Mouse (Mus musculus): ENCODE measurements at regions not wholly inside any gene's neighbourhood (a gene's known extent, or its start where the extent isn't known, plus 50 kb on each side); places are given as distances from the start of the nearest gene placed in this dataset.
A peak's percentile ranks its signal among the peaks of the same experiment; 100 is the strongest.
"Not testable (repeated sequence)": the region's sequence is repeated elsewhere in the genome, so short reads cannot be mapped to it uniquely, and the experiment has no call there.

DNA sequence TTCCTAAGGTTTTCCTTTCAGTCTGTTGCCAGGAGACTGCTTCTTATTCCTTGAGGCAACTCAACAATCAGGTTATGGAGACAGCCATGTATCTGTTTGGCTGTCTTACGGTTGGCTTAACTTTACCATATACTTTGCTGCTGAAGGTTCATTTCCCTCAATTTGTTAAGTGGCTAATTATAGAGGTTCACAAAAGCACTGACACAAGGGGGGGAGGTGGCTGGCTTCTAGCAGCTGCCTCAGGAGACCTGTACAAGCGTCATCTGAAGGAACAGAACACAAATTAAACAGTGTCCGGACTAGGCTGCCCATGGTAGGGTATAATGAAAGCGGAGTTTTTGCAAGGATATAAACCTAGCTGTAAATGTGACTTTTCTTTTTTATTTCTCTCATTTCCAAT, 305.0 kb upstream of the Rnf219 start:
- no peak for DNase-seq (ENCODE audit: low spot score)

DNA sequence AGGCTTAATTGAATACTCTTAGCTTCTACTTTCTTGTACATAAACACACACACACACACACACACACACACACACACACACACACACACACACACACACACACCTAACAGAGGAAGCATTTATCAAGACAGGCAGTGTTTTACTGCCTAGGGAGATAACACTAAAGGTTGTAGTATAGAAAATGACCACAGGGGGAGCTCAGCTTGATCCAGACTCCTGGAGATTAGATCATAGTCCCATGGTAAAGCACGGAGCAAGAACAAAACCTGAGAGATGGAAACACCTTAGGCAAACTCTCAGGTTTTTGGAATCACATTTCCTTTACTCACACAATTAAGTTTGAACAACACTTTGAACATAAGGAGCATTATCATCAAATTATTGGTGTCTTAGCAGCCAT, 302.5 kb upstream of the Rnf219 start:
- peak; percentile 27 for DNase-seq (ENCODE audit: low spot score)

DNA sequence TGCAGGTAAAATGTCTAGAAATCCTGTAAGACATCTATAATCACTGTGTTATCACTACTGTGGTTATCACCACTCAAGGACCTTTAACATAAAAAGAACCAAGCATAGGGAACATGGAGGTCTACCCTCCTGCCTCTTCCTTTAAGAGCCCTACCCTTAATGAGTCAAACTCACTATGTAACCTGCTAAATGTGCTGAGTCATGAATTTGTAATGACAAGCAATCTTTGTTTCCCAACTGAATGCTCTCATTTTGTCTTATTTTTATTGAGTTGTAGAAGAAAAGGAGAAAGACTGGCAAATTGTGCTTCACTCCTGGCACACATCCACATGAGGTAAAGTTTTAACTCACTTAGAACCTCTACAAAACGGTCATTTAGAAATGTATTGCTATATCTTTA, 301.8 kb upstream of the Rnf219 start:
- DNase-seq (ENCODE audit: low spot score): no peak

DNA sequence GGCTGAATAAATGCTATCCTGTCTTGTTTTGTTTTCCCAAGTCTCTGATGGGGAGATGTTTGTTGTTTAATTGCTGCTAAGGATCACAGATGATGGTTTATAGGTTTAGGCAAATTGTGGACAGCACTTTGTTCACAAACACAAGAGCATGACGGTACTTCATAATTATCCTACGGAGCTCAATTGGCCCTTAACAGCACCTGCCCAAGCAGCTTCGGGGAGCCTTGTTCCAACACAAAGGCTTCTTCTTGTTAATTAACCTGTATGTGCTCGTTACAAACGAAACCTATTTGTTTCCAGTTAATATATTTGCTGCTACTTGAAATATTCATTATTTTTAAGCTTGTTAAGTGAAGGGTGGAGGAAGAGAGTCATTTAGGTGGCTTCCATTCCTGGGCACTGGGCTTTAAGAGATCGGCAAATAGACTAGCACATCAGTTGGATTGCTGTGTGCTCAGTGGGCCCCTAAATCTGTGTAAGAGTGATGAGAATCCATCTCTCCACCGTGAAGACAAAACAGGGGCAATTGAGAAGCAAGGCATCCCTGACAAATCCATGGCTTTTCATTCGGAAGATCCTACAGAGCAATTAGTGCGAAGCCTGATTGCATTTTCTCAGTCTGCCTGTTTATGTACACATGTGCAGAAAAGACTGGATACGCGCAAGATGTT, 299.6 kb upstream of the Rnf219 start:
- no peak for DNase-seq (ENCODE audit: low spot score)

DNA sequence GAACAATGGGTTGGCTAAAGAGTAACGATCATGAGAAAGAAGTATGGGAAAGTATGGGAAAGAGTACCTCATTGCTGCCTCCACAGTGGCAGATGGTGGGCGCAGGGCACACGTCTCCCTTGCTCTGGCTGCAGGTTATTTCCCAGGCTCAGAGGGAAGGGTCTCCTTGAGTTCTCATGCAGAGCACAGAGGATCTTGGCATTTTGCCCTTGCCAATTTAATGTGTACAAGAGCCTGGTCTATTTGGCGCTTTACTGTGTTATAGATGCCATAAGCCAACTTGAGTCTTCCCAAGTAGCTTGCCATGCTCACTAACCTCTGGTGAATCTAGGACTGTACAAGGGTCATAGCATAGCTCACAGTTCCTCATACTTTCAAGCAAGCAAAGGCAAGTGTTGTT, 296.7 kb upstream of the Rnf219 start:
- no peak for DNase-seq (ENCODE audit: low spot score)

DNA sequence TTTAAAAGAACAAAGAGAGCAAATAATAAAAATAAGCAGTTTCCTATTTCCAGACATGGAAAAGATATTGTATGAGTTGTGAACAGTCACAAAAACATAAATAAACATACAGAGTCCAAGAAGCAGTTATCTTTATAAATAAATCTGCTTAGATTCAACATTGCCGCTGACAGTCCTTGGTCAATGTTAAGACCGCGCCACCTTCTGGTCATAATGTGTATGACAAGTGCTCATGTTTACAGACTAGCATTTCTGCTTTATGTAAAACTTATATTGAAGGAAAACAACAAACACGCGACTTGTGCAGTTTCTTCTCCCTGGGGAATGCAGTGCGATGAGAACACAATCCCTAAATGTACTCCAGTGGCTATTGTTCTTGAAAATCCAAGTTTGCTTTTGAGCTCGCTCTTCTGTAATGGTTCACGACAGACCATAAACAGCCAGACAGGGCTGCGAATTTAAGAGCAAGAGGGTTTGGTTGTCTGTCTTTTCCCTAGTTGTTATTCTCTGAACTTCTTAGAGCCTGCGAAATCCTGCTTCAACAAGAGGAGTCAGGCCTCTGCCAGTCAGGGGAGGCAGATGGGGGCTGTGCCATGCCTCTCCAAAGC, 291.6 kb upstream of the Rnf219 start:
- peak; percentile 94 for DNase-seq (ENCODE audit: low spot score)

DNA sequence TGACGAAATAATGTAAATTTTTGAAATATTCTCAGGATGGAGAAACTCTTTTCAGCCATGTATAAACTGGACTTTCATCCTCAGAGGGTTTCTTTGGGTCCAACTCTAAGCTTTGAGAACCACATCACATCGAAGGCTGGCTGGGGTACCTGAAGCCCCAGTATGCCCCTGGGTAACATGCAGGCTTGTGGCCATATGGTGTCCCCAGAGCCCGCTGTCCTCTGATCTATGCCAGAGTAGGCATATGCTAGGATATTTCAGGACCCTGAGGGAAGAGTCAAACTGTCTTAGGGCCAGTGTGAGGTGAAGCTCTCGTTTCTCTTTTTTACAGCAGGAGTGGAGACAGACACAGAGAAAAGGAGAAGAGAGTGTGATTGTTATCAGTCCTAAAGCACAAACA, 289.6 kb upstream of the Rnf219 start:
- DNase-seq (ENCODE audit: low spot score): no peak

DNA sequence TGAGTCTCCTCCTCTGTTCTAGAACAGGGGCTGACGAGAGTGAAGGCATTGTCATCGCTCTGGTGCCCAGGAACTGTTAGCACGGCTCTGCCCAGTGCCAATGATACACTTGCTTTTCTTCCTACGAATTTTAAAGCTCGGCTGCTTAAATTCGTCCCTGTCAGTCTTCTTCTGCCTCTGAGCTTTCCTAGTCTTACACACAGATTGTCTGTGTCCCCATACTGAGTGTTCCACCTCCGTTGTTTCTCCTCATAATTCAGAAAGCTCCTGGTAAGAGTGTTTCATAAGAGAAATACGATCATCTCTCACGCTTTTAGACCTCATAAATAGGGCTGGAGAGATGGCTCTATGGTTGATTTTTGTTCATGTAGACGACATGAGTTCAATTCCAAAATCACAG, 282.9 kb upstream of the Rnf219 start:
- no peak for DNase-seq (ENCODE audit: low spot score)

DNA sequence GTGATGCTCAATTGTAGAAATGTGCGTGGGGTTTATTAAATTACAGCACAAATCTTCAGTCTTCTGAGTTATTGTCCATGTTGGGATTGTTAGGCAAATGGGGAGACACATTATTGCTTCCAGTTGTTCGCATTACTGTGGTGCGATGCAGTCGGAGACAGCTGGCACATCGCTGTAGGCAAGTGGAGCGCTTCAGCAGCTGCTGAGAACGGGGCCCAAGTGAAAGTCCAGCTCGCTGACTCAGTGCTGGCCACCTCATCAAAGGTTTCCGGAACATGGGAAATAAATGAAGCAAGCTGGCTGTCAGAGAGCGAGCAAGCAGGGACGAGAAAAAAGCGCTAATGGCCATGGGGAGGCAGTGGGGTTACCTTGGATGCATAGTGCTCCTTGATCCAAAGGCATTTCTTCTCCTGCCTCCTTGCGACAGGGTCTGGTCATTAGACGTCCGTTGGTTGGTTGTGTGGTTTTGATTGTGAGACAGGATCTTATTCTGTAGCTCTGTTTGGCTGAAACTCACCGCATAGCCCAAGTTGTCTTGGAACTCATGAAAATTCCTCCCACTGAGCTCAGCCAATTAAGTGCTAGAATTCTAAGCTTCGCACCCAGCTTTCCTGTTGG, 274.0 kb upstream of the Rnf219 start:
- DNase-seq (ENCODE audit: low spot score): peak; percentile 52

DNA sequence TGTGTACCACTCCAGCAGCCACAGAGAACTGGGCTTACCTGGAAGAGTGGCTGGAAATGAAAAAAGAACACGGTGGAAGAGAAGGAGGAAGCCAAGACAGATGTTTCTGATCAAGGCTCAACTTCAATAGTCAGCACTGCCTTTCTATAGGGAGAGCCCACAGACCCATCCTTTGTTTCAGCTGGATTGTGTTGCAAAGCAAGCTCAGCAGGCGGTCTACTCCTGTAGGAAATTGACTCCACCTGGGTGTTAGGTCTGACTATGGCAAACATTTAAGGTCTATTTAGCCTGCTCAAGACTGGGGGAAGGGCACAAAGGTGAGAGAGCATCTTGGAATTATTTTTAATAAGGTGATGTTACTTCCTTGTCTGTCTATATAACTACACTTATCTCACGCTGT, 266.9 kb upstream of the Rnf219 start:
- peak; percentile 28 for DNase-seq (ENCODE audit: low spot score)

DNA sequence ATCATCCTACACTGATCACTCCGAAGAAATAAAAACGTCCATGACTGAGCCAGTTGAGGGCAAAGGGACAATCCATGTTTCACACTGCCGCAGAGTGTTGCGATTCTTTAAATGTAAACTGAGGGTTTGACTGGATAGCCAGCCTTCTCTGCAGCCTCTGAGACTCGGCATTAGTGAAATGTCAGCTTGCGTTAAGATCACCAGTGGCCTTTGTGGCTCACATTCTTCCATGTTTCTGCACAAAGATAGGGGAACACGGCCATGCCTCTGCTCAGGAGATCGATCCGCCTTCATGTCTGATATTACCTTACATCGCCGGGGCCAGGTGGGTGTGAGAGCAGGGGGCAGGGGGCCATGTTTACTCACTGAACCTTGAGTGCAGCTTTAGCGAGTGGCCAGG, 262.6 kb upstream of the Rnf219 start:
- DNase-seq (ENCODE audit: low spot score): peak; percentile 14

DNA sequence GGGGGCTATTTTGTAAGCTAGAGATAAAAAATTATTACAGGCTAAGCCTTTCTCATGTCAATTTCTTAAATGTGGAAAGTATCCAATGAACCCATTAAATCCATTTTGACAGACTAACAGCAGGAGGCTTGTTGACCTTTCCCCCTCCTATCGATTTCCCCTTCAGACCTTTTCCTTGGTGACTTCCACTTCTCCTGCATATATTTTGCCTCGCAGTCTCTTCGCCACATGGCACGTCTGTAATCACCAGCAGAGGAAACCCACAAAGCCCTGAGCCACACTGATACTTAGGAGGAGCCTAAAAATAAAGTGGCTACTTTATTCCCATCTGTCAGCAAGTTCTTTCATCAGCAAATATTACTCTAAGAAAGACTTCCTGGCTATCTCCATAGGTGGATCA, 247.5 kb upstream of the Rnf219 start:
- peak; percentile 10 for DNase-seq (ENCODE audit: low spot score)

DNA sequence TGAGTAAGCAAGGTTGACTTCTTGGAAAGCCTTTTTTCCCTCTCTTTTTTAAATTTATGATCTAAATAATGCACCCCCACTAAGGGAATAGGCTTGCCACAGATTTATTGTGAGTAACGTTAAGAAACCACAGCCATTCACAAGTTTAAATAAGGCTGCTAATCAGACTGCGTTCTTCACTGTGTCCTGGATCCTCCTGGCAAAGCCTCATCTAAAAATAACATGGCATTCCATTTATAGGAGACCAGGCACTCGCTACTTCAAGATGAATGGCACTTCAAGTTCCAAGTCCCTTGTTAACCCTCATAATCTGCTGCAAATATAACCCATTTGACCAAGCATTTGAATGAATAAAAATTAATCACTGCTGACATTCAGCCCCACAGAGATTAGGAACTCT, 211.8 kb upstream of the Rnf219 start:
- DNase-seq (ENCODE audit: low spot score): no peak

DNA sequence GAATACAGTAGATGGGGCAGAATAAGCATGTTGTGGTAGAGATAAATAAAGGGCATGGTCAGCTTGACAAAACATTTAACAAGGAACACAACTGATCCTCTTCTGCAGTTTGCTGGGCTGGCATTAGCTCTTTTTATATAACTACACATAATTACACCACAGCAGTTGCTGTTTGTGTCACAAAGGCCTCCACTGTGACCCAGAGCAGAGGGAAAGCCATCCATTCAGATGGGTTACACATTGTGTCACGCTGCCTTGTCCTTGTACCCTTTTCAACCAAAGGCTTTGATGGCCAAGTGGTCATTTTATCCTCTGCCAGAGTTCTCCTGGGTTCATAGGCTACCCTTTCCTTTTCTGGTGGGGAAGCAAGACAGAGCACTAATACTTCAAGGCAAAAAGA, 209.6 kb upstream of the Rnf219 start:
- DNase-seq (ENCODE audit: low spot score): peak; percentile 11

DNA sequence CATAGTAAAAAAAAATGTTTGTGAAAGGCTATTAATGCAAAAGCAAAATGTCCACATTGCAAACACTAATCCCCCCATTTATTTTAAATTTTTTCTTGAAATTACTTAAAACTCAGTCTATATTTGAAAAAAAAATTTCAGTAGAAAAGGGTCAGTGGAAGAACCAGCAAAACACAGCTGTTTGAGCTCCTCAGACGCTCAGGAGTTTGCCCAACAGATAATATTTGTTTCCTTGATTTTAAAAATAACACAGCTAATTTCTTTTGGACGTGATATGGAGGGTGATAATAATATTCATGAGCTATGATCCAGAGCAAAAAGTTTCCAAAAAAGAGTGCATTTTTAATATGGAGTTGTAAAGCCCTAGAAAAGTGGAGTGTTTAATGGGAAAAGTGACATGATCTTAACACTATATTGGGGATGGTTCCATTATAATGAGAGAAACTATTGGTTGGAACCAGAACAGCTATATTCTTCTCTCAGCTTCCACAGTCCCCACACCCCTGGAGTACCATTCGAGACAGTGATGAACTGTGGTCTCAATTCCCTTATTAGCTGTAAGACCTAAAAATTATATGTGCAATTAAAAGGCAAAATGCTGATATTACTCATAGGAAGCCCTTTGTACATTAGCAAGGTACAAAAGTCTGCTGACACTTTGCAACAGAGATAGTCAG, 209.0 kb upstream of the Rnf219 start:
- DNase-seq (ENCODE audit: low spot score): no peak

DNA sequence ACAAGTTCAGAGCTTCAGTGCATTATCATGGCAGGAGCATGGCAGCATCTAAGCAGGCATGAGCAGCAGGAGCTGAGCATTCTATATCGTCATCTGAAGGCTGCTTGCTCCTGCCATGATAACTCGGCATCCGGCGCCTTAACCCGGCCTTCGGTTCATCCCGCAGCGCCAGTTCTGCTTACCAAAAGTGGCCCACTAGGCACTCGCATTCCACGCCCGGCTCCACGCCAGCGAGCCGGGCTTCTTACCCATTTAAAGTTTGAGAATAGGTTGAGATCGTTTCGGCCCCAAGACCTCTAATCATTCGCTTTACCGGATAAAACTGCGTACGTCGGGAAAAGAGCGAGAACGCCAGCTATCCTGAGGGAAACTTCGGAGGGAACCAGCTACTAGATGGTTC, 193.2 kb upstream of the Rnf219 start:
- not testable (repeated sequence) for DNase-seq (ENCODE audit: low spot score)

DNA sequence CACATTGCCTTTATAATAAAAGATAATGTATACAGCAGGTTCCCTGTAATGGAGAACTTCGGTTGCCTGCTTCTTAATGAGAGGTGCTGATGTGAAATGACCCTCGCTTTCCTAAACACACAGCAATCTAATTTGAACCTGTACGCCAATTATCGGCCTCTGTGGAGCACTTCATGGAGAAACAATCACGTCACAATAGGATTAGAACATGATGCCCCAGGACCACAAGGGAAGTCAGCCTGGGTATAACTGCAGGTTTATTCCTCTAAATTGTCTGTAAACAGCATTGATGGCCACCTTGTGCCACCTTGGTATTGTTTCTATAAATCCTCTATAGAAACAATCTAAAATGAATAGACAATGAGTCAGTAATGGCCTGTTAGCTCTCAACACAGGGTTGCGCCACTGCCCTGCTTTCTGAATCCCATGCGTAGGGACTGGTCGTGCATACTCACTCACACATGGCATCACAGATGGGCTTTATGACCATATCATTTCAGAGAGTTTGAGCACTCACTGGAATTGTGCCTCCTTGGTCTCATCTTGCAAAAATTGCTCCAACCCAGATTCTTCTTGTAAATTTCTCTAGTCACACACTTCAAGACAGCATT, 179.9 kb upstream of the Rnf219 start:
- DNase-seq (ENCODE audit: low spot score): no peak

DNA sequence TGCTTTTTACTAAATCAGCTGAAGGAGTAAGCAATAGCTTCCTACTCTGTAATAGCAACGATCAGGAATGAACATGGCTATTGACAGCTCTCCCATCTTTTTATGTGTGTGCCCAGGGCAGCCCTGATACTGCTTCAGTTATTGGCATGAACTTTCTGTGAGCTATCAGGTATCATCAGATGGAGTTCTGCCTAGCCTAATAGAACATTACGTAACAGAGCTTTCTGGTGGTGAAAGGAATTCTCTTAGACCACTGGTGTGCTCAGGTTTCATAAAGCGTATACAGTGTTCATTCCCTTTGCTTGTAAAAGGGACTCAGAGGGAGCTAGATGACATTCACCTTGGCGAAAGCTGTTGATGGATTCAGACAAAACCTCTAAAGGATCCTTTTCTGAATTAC, 176.5 kb upstream of the Rnf219 start:
- no peak for DNase-seq (ENCODE audit: low spot score)

DNA sequence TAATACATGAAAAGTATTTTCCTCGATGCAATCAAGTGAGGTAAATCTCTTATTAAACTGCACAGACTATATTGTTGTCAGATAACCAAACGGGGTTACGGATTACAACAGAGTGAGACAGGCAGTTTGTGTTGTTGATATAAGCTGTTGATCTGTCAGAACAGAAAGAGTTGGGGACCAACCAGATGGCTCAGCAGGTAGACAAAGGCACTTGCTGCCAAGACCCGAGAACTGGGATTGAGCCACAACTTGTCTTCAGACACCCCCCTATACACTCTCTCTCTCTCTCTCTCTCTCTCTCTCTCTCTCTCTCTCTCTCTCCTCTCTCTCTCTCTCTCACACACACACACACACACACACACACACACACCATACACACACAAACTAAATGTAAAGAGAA, 172.7 kb upstream of the Rnf219 start:
- DNase-seq (ENCODE audit: low spot score): no peak

DNA sequence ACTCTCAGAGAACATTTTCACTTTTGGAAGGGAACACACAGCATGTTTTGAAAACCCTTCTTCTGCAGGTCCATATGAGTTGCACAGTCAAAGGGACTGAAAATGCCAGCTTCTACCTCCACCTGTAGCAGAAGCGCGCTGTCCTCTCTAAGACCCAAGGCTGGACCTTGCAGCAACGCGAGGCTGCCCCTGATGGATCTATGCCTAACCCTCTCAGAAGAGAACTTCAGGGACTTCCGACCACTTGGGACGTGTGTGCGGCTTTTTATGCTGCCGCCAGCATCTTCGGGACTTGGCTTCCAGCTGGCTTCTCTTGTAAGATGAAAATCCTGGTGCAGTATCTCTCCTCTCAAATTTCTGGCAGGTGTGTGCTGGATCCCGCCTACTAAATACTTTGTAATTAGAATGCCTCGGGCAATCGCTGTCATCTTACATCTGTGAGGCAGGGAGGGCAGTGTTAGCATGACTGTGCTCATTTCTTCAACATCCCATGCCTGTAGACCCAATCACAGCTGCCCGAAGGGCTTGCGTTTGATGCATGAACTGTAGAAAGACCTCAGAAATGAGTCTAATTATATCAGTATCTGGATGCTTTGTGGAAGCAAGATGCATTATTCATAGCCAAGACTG, 171.8 kb upstream of the Rnf219 start:
- no peak for DNase-seq (ENCODE audit: low spot score)

DNA sequence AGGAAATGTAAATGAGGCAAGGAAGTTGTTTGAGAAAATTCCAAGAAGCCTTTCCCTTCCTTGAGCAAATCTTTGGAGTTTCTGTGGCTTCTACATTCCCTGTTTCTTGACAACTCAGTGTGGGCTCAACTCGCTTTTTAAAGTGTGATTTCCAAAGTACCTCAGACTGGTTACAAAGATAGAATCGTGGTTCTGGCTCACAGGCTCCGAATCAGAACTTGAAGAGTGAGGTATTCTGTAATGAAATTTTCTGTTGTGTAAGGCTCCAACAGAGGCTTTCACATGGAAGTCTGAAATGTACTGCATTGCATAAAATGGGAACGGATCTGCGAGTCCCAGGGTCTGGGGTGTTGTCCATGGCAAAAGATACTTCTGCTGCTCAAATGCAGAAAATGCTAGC, 170.2 kb upstream of the Rnf219 start:
- DNase-seq (ENCODE audit: low spot score): no peak

DNA sequence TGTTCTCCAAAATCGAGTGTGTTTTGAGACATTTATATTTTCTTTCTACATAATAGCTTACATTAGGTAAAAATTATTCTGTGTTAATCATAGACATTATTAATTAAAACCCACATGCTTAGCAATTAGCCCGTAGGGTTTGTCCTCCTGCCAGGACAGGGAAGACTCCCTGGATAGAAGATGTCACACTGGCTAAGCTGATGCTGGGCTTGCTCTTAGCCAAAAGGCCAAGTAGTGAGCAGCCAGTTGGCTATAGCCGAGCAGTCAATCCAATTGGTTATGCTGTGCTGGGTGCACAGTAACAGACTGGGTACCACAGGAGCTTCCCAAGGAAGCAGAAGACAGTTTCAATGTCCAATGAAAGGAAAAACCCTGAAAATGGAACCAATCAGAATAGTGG, 166.0 kb upstream of the Rnf219 start:
- no peak for DNase-seq (ENCODE audit: low spot score)

Data from embryo, embryonic 10 days (tissue).